Mouse (Mus musculus): Measurements from ENCODE around the gene Acyp1. TPM values are rescaled to one million over a fixed set of nuclear protein-coding genes. Genes with fewer than 3 reads are reported as not detected.

The Acyp1 gene
- 160 and 216 TPM in 2 replicates for polyA plus RNA-seq (2015; fragmentation: Nextera tagmentation; extraction: Ambion mirVana)

GRCm38 (mm10) chr12:85287809-85288485 is at the start of gene Acyp1:
Gene Acyp1 (minus strand): TSS chr12:85288438.

GRCm38 (mm10) chr12:85288486-85289156 is 383 bp upstream of the Acyp1 start, which contains the start of gene Zc2hc1c:
Gene Zc2hc1c (plus strand): TSS chr12:85288591.

GRCm38 (mm10) chr12:85270319-85270718 is 17.9 kb downstream of the Acyp1 start, which contains the start of gene Mlh3:
Gene Mlh3 (minus strand): TSS chr12:85270599.

Small RNA genes within 50 kb of the gene (microRNA-seq; reads per million reads assigned to microRNA genes)
- gene Mir6938 (ENCODE audit: borderline replicate concordance, insufficient number of aligned reads) = not detected

Other genes starting within 250 kb of the Acyp1 start
- 2.6 and 3.9 TPM in 2 replicates for gene Prox2, start 177.7 kb downstream of the Acyp1 start, polyA plus RNA-seq (2015; fragmentation: Nextera tagmentation; extraction: Ambion mirVana)
- gene Dlst, start 177.6 kb downstream of the Acyp1 start, polyA plus RNA-seq (2015; fragmentation: Nextera tagmentation; extraction: Ambion mirVana) = 55.8 and 91.8 TPM in 2 replicates
- 3.4 and 6.8 TPM in 2 replicates for gene Rps6kl1, start 137.2 kb downstream of the Acyp1 start, polyA plus RNA-seq (2015; fragmentation: Nextera tagmentation; extraction: Ambion mirVana)
- 5.9 and 11.9 TPM in 2 replicates for gene Pgf, start 110.6 kb downstream of the Acyp1 start, polyA plus RNA-seq (2015; fragmentation: Nextera tagmentation; extraction: Ambion mirVana)
- 51.3 and 64.4 TPM in 2 replicates for gene Eif2b2, start 69.0 kb downstream of the Acyp1 start, polyA plus RNA-seq (2015; fragmentation: Nextera tagmentation; extraction: Ambion mirVana)
- gene Mlh3, start 17.8 kb downstream of the Acyp1 start, polyA plus RNA-seq (2015; fragmentation: Nextera tagmentation; extraction: Ambion mirVana) = 4.3 and 5.5 TPM in 2 replicates
- gene Zc2hc1c, start 153 bp upstream of the Acyp1 start, polyA plus RNA-seq (2015; fragmentation: Nextera tagmentation; extraction: Ambion mirVana) = 1.6 and 2.0 TPM in 2 replicates
- 14.8 and 17.8 TPM in 2 replicates for gene Nek9, start 50.9 kb upstream of the Acyp1 start, polyA plus RNA-seq (2015; fragmentation: Nextera tagmentation; extraction: Ambion mirVana)
- gene Tmed10, start 86.4 kb upstream of the Acyp1 start, polyA plus RNA-seq (2015; fragmentation: Nextera tagmentation; extraction: Ambion mirVana) = 268 and 373 TPM in 2 replicates
- gene Fos, start 185.5 kb upstream of the Acyp1 start, polyA plus RNA-seq (2015; fragmentation: Nextera tagmentation; extraction: Ambion mirVana) = 6.9 and 7.6 TPM in 2 replicates

Data from adrenal gland, postnatal 0 days (tissue).